Mouse (Mus musculus) testis, adult 2 months (tissue): ENCODE data around the gene Zfp652. TPM values are rescaled to one million over a fixed set of nuclear protein-coding genes. Genes with fewer than 3 reads are reported as not detected.
"Not testable (repeated sequence)": the region's sequence is repeated elsewhere in the genome, so short reads cannot be mapped to it uniquely, and the experiment has no call there.

Source experiments
- H3K27ac ChIP-seq: fragments of 200-500 bp; 2 replicates; pipeline ENCODE4 v1.5.1; 2012; ENCODE audit warnings: low read depth, low read length; ENCODE audit not compliant: control insufficient read depth, insufficient read depth
- H3K27me3 ChIP-seq: fragments of 200-500 bp; 2 replicates; pipeline ENCODE4 v1.6.1; 2012; ENCODE audit warnings: mild to moderate bottlenecking, low read length, moderate library complexity; ENCODE audit not compliant: control insufficient read depth, insufficient read depth
- H3K36me3 ChIP-seq: fragments of 200-500 bp; 2 replicates; pipeline ENCODE4 v1.6.1; 2012; ENCODE audit warnings: mild to moderate bottlenecking, low read length; ENCODE audit not compliant: control insufficient read depth, insufficient read depth
- H3K4me1 ChIP-seq: fragments of 200-500 bp; 2 replicates; pipeline ENCODE4 v1.6.1; 2012; ENCODE audit warnings: low read length; ENCODE audit not compliant: control insufficient read depth, insufficient read depth
- H3K4me3 ChIP-seq: fragments of 200-500 bp; 2 replicates; pipeline ENCODE4 v1.5.1; 2012; ENCODE audit warnings: low read depth, mild to moderate bottlenecking, low read length, moderate library complexity, mixed read lengths; ENCODE audit not compliant: control insufficient read depth
- CTCF ChIP-seq: fragments of 200-500 bp; IDR thresholded peaks from 2 replicates; pipeline ENCODE4 v1.5.1; 2012; ENCODE audit warnings: low read depth, mild to moderate bottlenecking, inconsistent platforms, low read length, moderate library complexity; ENCODE audit not compliant: control insufficient read depth, insufficient read depth, insufficient replicate concordance
- POLR2A ChIP-seq: fragments of 200-500 bp; IDR thresholded peaks from 2 replicates; pipeline ENCODE4 v1.6.1; 2012; ENCODE audit warnings: low read depth, mild to moderate bottlenecking, inconsistent platforms, low read length, moderate library complexity; ENCODE audit not compliant: control insufficient read depth
- polyA plus RNA-seq: library from polyadenylated mRNA; depleted of rRNA; stranded (reverse); fragments of >200 nt; gene quantifications from 2 replicates; pipeline ENCODE4 v1.2.3, GENCODE M21; 2012; rRNA removed

The Zfp652 gene
- polyA plus RNA-seq, result 11.2 and 11.8 TPM in 2 replicates

DNA sequence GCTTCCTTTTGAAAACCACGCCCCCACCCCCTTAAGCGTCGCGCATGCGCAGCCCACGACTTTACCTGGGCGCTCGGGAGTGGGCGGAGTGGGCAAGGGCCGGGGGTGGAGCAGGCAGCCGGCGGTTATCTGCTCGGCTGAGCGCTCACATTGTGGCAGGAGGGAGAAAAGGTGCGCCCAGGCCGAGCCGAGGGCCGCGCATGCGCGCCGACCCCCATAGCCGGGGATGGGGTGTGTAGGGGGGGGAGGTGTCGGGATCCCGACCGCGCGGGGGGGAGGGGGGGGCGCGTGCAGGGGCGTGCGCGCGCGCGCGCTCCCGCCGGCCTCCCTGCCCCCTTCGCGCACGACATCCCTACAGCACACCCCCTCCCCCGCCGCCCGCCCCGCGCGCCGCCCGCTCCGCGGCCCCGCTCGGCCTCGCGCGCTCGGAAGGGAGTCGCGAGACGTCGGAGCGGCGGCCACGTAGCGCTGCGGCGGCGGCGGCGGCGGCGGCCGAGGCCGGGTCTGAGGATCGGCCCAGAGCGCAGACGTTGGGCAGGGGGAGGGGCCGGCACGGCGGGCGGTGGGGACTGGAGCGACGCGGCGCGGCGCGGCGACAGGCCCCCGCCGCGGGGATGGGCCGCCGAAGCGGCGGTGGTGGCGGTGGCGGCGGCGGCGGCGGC lies at the start of gene Zfp652:
TSS of gene Zfp652 (plus strand) at position 111 of the 662 bp plus-strand sequence.
- Histone ChIP-seq H3K27ac (peak within 1 kb of the TSS; percentile 93), H3K4me3 (peak within 1 kb of the TSS; percentile 91), H3K27me3 (no peaks in the 10 kb centered on the region), H3K4me1 (peaks cover 8% of the 10 kb centered on the region), H3K36me3 (no peaks in the 10 kb centered on the region)
- TF ChIP-seq CTCF, result no peak
- TF ChIP-seq POLR2A, result no peak

GRCm38 (mm10) chr11:95666529-95667149 lies 45.8 kb upstream of the Zfp652 start, which contains the start of gene Phb:
TSS of gene Phb (plus strand) at chr11:95666957.
- H3K4me1 ChIP-seq, result peaks cover 5% of the 10 kb centered on the region
- TF ChIP-seq CTCF (no peak), POLR2A (no peak)
- H3K36me3 ChIP-seq, result no peaks in the 10 kb centered on the region
- no peaks in the 10 kb centered on the region for H3K27me3 ChIP-seq
- H3K27ac ChIP-seq, result peak within 1 kb of the TSS; percentile 46; the same call in 1 of the 2 replicates
- H3K4me3 ChIP-seq, result peak within 1 kb of the TSS; percentile 87

- Histone ChIP-seq H3K27ac (peak overlapping the region; percentile 46; the same call in 1 of the 2 replicates), H3K36me3 (no peaks in the 10 kb centered on the region), H3K4me1 (peaks cover 5% of the 10 kb centered on the region), H3K4me3 (peak overlapping the region; percentile 87), H3K27me3 (no peaks in the 10 kb centered on the region)
- TF ChIP-seq CTCF (no peak), POLR2A (no peak)
Measured at GRCm38 (mm10) chr11:95667177-95667576, 45.3 kb upstream of the Zfp652 start.

GRCm38 (mm10) chr11:95668086-95668485 lies 44.4 kb upstream of the Zfp652 start:
- not testable (repeated sequence) for H3K36me3 ChIP-seq, H3K27ac ChIP-seq, H3K4me3 ChIP-seq, H3K27me3 ChIP-seq, H3K4me1 ChIP-seq

- Histone ChIP-seq H3K4me1 (no peaks in the 10 kb centered on the region), H3K36me3 (no peaks in the 10 kb centered on the region), H3K4me3 (no peak overlapping the region), H3K27ac (no peak overlapping the region), H3K27me3 (no peaks in the 10 kb centered on the region)
- TF ChIP-seq CTCF (no peak), POLR2A (no peak)
Measured at GRCm38 (mm10) chr11:95675498-95675897, 37.0 kb upstream of the Zfp652 start.

DNA sequence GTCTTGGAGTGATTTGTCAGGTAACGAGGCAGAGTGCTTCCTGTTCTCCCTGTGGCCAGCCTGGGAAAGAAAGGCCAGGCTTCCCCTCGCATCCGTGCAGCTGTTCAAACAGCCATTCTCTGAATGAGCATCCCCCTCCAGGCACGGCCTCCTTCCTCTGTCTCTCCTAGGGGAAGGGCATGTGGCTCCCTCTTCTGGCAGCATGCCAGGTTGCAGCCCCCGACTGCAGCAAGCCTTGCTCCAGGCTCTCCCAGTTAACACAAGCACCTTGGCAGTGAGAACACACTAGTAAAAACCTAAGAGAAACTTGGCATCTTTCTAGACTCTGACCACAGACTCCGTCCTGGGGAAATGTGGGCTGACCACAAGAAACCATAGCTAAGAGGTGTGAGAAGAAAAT lies 36.2 kb upstream of the Zfp652 start:
- H3K36me3 ChIP-seq, result no peaks in the 10 kb centered on the region
- no peaks in the 10 kb centered on the region for H3K4me1 ChIP-seq
- no peak for TF ChIP-seq POLR2A
- peak; percentile 45; the same call in 1 of the 2 replicates for TF ChIP-seq CTCF
- no peak overlapping the region for H3K4me3 ChIP-seq
- no peak overlapping the region for H3K27ac ChIP-seq
- no peaks in the 10 kb centered on the region for H3K27me3 ChIP-seq

- Histone ChIP-seq H3K4me3 (no peak overlapping the region), H3K27ac (no peak overlapping the region), H3K27me3 (no peaks in the 10 kb centered on the region), H3K4me1 (no peaks in the 10 kb centered on the region), H3K36me3 (no peaks in the 10 kb centered on the region)
- TF ChIP-seq CTCF, result no peak
- TF ChIP-seq POLR2A, result no peak
Measured at GRCm38 (mm10) chr11:95677925-95678701, 34.4 kb upstream of the Zfp652 start.
